Mouse (Mus musculus) left cerebral cortex, adult 9 months (tissue): ENCODE measurements at regions not wholly inside any gene's neighbourhood (a gene's known extent, or its start where the extent isn't known, plus 50 kb on each side); places are given as distances from the start of the nearest gene placed in this dataset.

Experiments used
- DNase-seq, 2 experiments: peaks; one replicate each; pipeline ENCODE4 v3.0.0; 2022; ENCODE audit warnings: low spot score in 2 of 2

- DNase-seq: no peak
Measured at GRCm38 (mm10) chr13:34462808-34463511, 118.0 kb upstream of the Slc22a23 start.

- DNase-seq: no peak
Measured at GRCm38 (mm10) chr13:34462206-34462807, 117.3 kb upstream of the Slc22a23 start.

GRCm38 (mm10) chr13:34460969-34461368 lies 116.0 kb upstream of the Slc22a23 start:
- DNase-seq: no peak

GRCm38 (mm10) chr13:34456051-34456450 lies 111.1 kb upstream of the Slc22a23 start:
- DNase-seq: no peak

GRCm38 (mm10) chr13:34446806-34447205 lies 101.8 kb upstream of the Slc22a23 start:
- no peak for DNase-seq

- no peak for DNase-seq
Measured at GRCm38 (mm10) chr13:34446327-34446726, 101.3 kb upstream of the Slc22a23 start.

- DNase-seq: no peak
Measured at GRCm38 (mm10) chr13:34441347-34441746, 96.4 kb upstream of the Slc22a23 start.

- no peak for DNase-seq
Measured at GRCm38 (mm10) chr13:34427527-34427926, 82.5 kb upstream of the Slc22a23 start.

GRCm38 (mm10) chr13:34424921-34425320 lies 79.9 kb upstream of the Slc22a23 start:
- DNase-seq: no peak

- no peak for DNase-seq
Measured at GRCm38 (mm10) chr13:34421644-34422043, 76.7 kb upstream of the Slc22a23 start.

- no peak for DNase-seq
Measured at GRCm38 (mm10) chr13:34420341-34421156, 75.6 kb upstream of the Slc22a23 start.

- peak; percentile 23 to 56 for DNase-seq
Measured at GRCm38 (mm10) chr13:34419061-34419460, 74.1 kb upstream of the Slc22a23 start.

GRCm38 (mm10) chr13:34416603-34417002 lies 71.6 kb upstream of the Slc22a23 start:
- DNase-seq: no peak

GRCm38 (mm10) chr13:34414533-34414932 lies 69.6 kb upstream of the Slc22a23 start:
- no peak for DNase-seq

- no peak for DNase-seq
Measured at GRCm38 (mm10) chr13:34408669-34409055, 63.7 kb upstream of the Slc22a23 start.

- peak; percentile 45 to 65 for DNase-seq
Measured at GRCm38 (mm10) chr13:34408007-34408668, 63.2 kb upstream of the Slc22a23 start.

GRCm38 (mm10) chr13:34406291-34406690 lies 61.3 kb upstream of the Slc22a23 start:
- DNase-seq: no peak

- DNase-seq: no peak
Measured at GRCm38 (mm10) chr13:34402631-34403030, 57.6 kb upstream of the Slc22a23 start.

- DNase-seq: no peak
Measured at GRCm38 (mm10) chr13:34401031-34401430, 56.0 kb upstream of the Slc22a23 start.

- DNase-seq: no peak
Measured at GRCm38 (mm10) chr13:34398847-34399246, 53.9 kb upstream of the Slc22a23 start.

GRCm38 (mm10) chr13:34398061-34398787 lies 53.2 kb upstream of the Slc22a23 start:
- DNase-seq: no peak
